Comparison of ENCODE assay signal across 19 mouse cellular contexts in the genomic region with DNA sequence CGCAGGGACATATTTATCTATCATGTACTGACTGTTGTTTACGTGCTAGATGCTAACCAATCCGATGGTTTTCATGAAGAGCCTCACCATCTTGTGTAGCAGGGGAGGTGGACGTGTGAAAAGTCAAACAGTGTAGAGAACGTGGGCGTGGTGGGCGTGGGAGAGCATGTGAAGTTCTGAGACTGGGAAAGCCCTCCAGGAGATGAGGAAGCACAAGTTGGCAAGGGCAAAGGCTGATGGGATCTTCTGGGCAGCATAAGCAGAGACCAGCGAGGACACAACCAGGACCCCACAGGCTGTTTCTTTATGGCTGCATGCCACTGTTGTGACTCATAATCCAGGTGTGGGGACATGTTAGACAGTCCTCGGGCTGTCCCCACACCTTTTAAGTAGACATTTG. TPM values are rescaled to one million over a fixed set of nuclear protein-coding genes. Genes with fewer than 3 reads are reported as not detected.
A peak's percentile ranks its signal among the peaks of the same experiment; 100 is the strongest.
DNase-seq lines count a peak whose midpoint lies in the region; ATAC-seq and TF ChIP-seq lines count a peak whose summit lies in the region.
"Had no signal": no experiment of that assay in that cellular context is flagged by ENCODE, and none has a peak within 500 bp of the region (broad histone marks: within the 10 kb centered on the region; RNA-seq: fewer than 3 reads in every experiment).

No protein-coding gene starts in this region.

- no peak overlapping the region for H3K4me2 ChIP-seq in forebrain, embryonic 15.5 days (replicated peaks)
- peak overlapping the region; percentile 48 for H3K4me2 ChIP-seq in liver, embryonic 12.5 days
- peak overlapping the region; percentile 38 for H3K4me2 ChIP-seq in liver, embryonic 16.5 days (ENCODE audit: low read depth, low read length)
- H3K4me2 ChIP-seq in midbrain, postnatal 0 days (ENCODE audit: low read depth, low read length, poor library complexity, severe bottlenecking), result no peak overlapping the region
- H3K4me2 ChIP-seq: hindbrain, embryonic 15.5 days had no signal

- H3K27ac ChIP-seq in forebrain, embryonic 10.5 days, result peak overlapping the region; percentile 40; the same call in 1 of the 2 replicates
- no peak overlapping the region for H3K27ac ChIP-seq in forebrain, embryonic 15.5 days (replicated peaks)
- H3K27ac ChIP-seq in heart, adult 2 months, result no peak overlapping the region
- H3K27ac ChIP-seq in liver, embryonic 12.5 days, result peak overlapping the region; percentile 76
- H3K27ac ChIP-seq in liver, embryonic 16.5 days (ENCODE audit: low read length), result peak overlapping the region; percentile 33
- no peak overlapping the region for H3K27ac ChIP-seq in midbrain, postnatal 0 days (ENCODE audit: low read depth, low read length)
- no peak overlapping the region for H3K27ac ChIP-seq in gastrocnemius, adult 2 months
- H3K27ac ChIP-seq: embryonic facial prominence, embryonic 10.5 days; heart, embryonic 13.5 days; hindbrain, embryonic 15.5 days had no signal

- intact Hi-C loops in heart, adult 2 months (cut with DNase I), result loop anchor here (5.0 kb wide), 1 partner anchor 52 kb away; no protein-coding TSS in a partner anchor
- intact Hi-C loops in gastrocnemius, adult 2 months (cut with DNase I), result loop anchor here (5.0 kb wide), 1 partner anchor 43 kb away; no protein-coding TSS in a partner anchor

- TF ChIP-seq CTCF in heart, adult 2 months (IDR thresholded peaks at IDR 0.05), result no peak
- no peak for TF ChIP-seq CTCF in midbrain, postnatal 0 days (IDR thresholded peaks at IDR 0.05)
- TF ChIP-seq CTCF in gastrocnemius, adult 2 months (IDR thresholded peaks at IDR 0.05), result no peak

- TF ChIP-seq EP300 in heart, adult 2 months (IDR thresholded peaks at IDR 0.05; ENCODE audit: insufficient read depth, low read depth, low read length), result no peak

- no peak for DNase-seq in forebrain, embryonic 10.5 days (ENCODE audit: extremely low spot score, low spot score)
- DNase-seq in heart, adult 11 months, result peak; percentile 70
- DNase-seq in heart, adult 2 months, result no peak
- no peak for DNase-seq in midbrain, postnatal 0 days (ENCODE audit: low spot score)
- DNase-seq in gastrocnemius, adult 2 months, result no peak
- DNase-seq: adrenal gland, postnatal 14 days; cerebellum, adult 18-20 months; cerebellum, postnatal 10 days; gastrocnemius, postnatal 14 days; heart, postnatal 36 days had no signal

- no peaks in the 10 kb centered on the region for H3K9me3 ChIP-seq in forebrain, embryonic 10.5 days
- no peaks in the 10 kb centered on the region for H3K9me3 ChIP-seq in forebrain, embryonic 15.5 days
- H3K9me3 ChIP-seq in liver, embryonic 12.5 days (replicated peaks), result no peaks in the 10 kb centered on the region
- no peaks in the 10 kb centered on the region for H3K9me3 ChIP-seq in liver, embryonic 16.5 days (replicated peaks; ENCODE audit: control insufficient read depth, low read length)
- no peaks in the 10 kb centered on the region for H3K9me3 ChIP-seq in midbrain, postnatal 0 days (ENCODE audit: low read length)
- H3K9me3 ChIP-seq: embryonic facial prominence, embryonic 10.5 days; heart, embryonic 13.5 days; hindbrain, embryonic 15.5 days had no signal

- H3K9ac ChIP-seq in forebrain, embryonic 15.5 days (replicated peaks), result no peak overlapping the region
- H3K9ac ChIP-seq in heart, adult 2 months (ENCODE audit: low read depth, low read length), result no peak overlapping the region
- peak overlapping the region; percentile 18; the same call in 1 of the 2 replicates for H3K9ac ChIP-seq in liver, embryonic 12.5 days
- no peak overlapping the region; the same call in 1 of the 2 replicates for H3K9ac ChIP-seq in liver, embryonic 16.5 days (ENCODE audit: low read depth, low read length)
- H3K9ac ChIP-seq in midbrain, postnatal 0 days (replicated peaks; ENCODE audit: low read length, poor library complexity, severe bottlenecking), result no peak overlapping the region
- H3K9ac ChIP-seq: heart, embryonic 13.5 days; hindbrain, embryonic 15.5 days had no signal

- peaks cover 2% of the 10 kb centered on the region; the same call in 1 of the 2 replicates for H3K79me2 ChIP-seq in heart, adult 2 months (replicated peaks; ENCODE audit: control insufficient read depth, insufficient read depth, low read length)

- 86% methylated on average over 9 of the region's 9 CpGs for WGBS in forebrain, embryonic 10.5 days
- 84% methylated on average over 9 of the region's 9 CpGs for WGBS in forebrain, embryonic 15.5 days
- WGBS in heart, adult 2 months, result 77% methylated on average over 9 of the region's 9 CpGs
- 77% methylated on average over 9 of the region's 9 CpGs for WGBS in liver, embryonic 12.5 days (ENCODE audit: insufficient replicate concordance)
- WGBS in liver, embryonic 16.5 days (ENCODE audit: insufficient replicate concordance), result 65% methylated on average over 9 of the region's 9 CpGs
- 93% methylated on average over 9 of the region's 9 CpGs for WGBS in midbrain, postnatal 0 days

- no peak for ATAC-seq in forebrain, embryonic 15.5 days (replicated peaks)
- ATAC-seq in liver, embryonic 12.5 days, result no peak
- no peak for ATAC-seq in liver, embryonic 16.5 days (ENCODE audit: low read depth)
- no peak for ATAC-seq in midbrain, postnatal 0 days (ENCODE audit: low FRiP score)
- ATAC-seq: activated CD4-positive, CD25-positive, alpha-beta regulatory T cell, adult 4 months; intestine, postnatal 0 days; Patski had no signal

- peaks cover 46% of the 10 kb centered on the region for H3K36me3 ChIP-seq in forebrain, embryonic 10.5 days (replicated peaks)
- H3K36me3 ChIP-seq in forebrain, embryonic 15.5 days, result no peaks in the 10 kb centered on the region
- H3K36me3 ChIP-seq in heart, adult 2 months (ENCODE audit: control insufficient read depth, insufficient read depth, low read length), result peaks cover 3% of the 10 kb centered on the region; the same call in 1 of the 2 replicates
- peaks cover 20% of the 10 kb centered on the region for H3K36me3 ChIP-seq in liver, embryonic 12.5 days
- H3K36me3 ChIP-seq in liver, embryonic 16.5 days (ENCODE audit: control insufficient read depth, insufficient read depth), result no peaks in the 10 kb centered on the region; the same call in 1 of the 2 replicates
- H3K36me3 ChIP-seq in midbrain, postnatal 0 days (ENCODE audit: insufficient read depth, low read length), result no peaks in the 10 kb centered on the region
- H3K36me3 ChIP-seq: heart, embryonic 13.5 days; hindbrain, embryonic 15.5 days had no signal

- H3K27me3 ChIP-seq in forebrain, embryonic 10.5 days (ENCODE audit: poor library complexity, severe bottlenecking), result no peaks in the 10 kb centered on the region
- no peaks in the 10 kb centered on the region for H3K27me3 ChIP-seq in forebrain, embryonic 15.5 days
- H3K27me3 ChIP-seq in heart, adult 2 months (ENCODE audit: control insufficient read depth, insufficient read depth, low read length), result no peaks in the 10 kb centered on the region
- peaks cover 7% of the 10 kb centered on the region for H3K27me3 ChIP-seq in liver, embryonic 12.5 days (replicated peaks)
- no peaks in the 10 kb centered on the region for H3K27me3 ChIP-seq in liver, embryonic 16.5 days (ENCODE audit: control insufficient read depth, insufficient read depth, low read depth, low read length)
- no peaks in the 10 kb centered on the region for H3K27me3 ChIP-seq in midbrain, postnatal 0 days (ENCODE audit: insufficient read depth, low read length)
- H3K27me3 ChIP-seq: hindbrain, embryonic 15.5 days had no signal

- peaks cover 91% of the 10 kb centered on the region for H3K4me1 ChIP-seq in forebrain, embryonic 10.5 days
- peaks cover 88% of the 10 kb centered on the region for H3K4me1 ChIP-seq in forebrain, embryonic 15.5 days
- peaks cover 7% of the 10 kb centered on the region for H3K4me1 ChIP-seq in heart, adult 2 months (ENCODE audit: control insufficient read depth, insufficient read depth, low read length)
- peaks cover 67% of the 10 kb centered on the region for H3K4me1 ChIP-seq in liver, embryonic 12.5 days
- peaks cover 41% of the 10 kb centered on the region for H3K4me1 ChIP-seq in liver, embryonic 16.5 days (ENCODE audit: control insufficient read depth, low read depth, low read length)
- peaks cover 14% of the 10 kb centered on the region for H3K4me1 ChIP-seq in midbrain, postnatal 0 days (ENCODE audit: insufficient read depth, low read length)

- no peak for TF ChIP-seq POLR2A in heart, adult 2 months (IDR thresholded peaks at IDR 0.05; ENCODE audit: insufficient read depth, low read depth, low read length)

- H3K4me3 ChIP-seq in forebrain, embryonic 10.5 days, result no peak overlapping the region; the same call in 1 of the 2 replicates
- no peak overlapping the region for H3K4me3 ChIP-seq in forebrain, embryonic 15.5 days
- no peak overlapping the region for H3K4me3 ChIP-seq in heart, adult 2 months
- H3K4me3 ChIP-seq in liver, embryonic 12.5 days, result no peak overlapping the region
- H3K4me3 ChIP-seq in liver, embryonic 16.5 days (ENCODE audit: low read depth, low read length), result no peak overlapping the region; the same call in 1 of the 2 replicates
- no peak overlapping the region for H3K4me3 ChIP-seq in midbrain, postnatal 0 days (ENCODE audit: low read depth, low read length)
- no peak overlapping the region for H3K4me3 ChIP-seq in gastrocnemius, adult 2 months
- H3K4me3 ChIP-seq: heart, embryonic 13.5 days; hindbrain, embryonic 15.5 days had no signal

RNA-seq across cellular contexts. Expression of gene Spata13, which starts 5.4 kb away (rescaled TPM):
- 97.0 and 102 TPM in 2 replicates for polyA plus RNA-seq in forebrain, embryonic 10.5 days (2016; fragmentation: Nextera tagmentation; extraction: Ambion mirVana)
- polyA plus RNA-seq in forebrain, embryonic 15.5 days (2015; fragmentation: Nextera tagmentation; extraction: Ambion mirVana), result 50.1 and 52.6 TPM in 2 replicates
- 10 to 100 TPM; 13.1 to 14.7 TPM for total RNA-seq in heart, adult 2 months (2021)
- 9.5 and 14.4 TPM in 2 replicates for polyA plus RNA-seq in heart, adult 2 months (2012; rRNA removed)
- 20.6 and 23.3 TPM in 2 replicates for polyA plus RNA-seq in liver, embryonic 12.5 days (2016; fragmentation: Nextera tagmentation; extraction: Ambion mirVana)
- polyA plus RNA-seq in liver, embryonic 16.5 days (2015; fragmentation: Nextera tagmentation; extraction: Ambion mirVana), result 20.5 and 21.5 TPM in 2 replicates
- 28.0 and 33.0 TPM in 2 replicates for total RNA-seq in midbrain, postnatal 0 days (2014; rRNA removed)
- polyA plus RNA-seq in midbrain, postnatal 0 days (2015; fragmentation: Nextera tagmentation; extraction: Ambion mirVana), result 9.0 and 12.4 TPM in 2 replicates
- 1 to 10 TPM; 3.8 to 4.3 TPM for total RNA-seq in gastrocnemius, adult 2 months (2021)

Comparison
In these comparisons a context has a peak if more than half of its experiments do, and no peak if none do; other contexts are left out.
1. H3K27ac ChIP-seq: peak in forebrain, embryonic 10.5 days (single experiment), liver, embryonic 12.5 days (single experiment) and liver, embryonic 16.5 days (single experiment); none in forebrain, embryonic 15.5 days (single experiment), heart, adult 2 months (single experiment), midbrain, postnatal 0 days (single experiment) and gastrocnemius, adult 2 months (single experiment).
2. H3K4me2 ChIP-seq: peak in liver, embryonic 12.5 days (single experiment) and liver, embryonic 16.5 days (single experiment); none in forebrain, embryonic 15.5 days (single experiment) and midbrain, postnatal 0 days (single experiment).